Comparison of ENCODE assay signal across 10 mouse cellular contexts in the genomic region with DNA sequence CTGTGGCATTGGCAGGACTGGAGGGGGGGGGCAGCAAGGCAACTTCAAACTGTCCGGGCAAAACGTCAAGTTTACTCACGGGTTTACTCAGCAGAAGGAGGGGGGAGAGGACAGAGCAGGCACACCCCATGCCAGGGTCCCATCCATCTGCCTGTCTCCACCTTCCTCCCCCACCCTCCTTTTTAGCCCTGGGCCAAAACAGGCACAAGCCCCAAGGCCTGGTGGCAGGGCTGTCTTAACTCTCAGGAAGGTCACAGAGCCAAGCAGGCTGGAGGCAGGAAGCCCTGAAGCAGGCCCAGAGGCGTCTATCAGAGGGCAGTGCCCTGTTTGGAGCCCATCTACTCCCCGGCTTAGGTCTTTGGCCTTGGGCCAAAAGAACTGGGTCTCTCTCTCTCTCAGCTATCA. TPM values are rescaled to one million over a fixed set of nuclear protein-coding genes. Genes with fewer than 3 reads are reported as not detected.
DNase-seq lines count a peak whose midpoint lies in the region; ATAC-seq and TF ChIP-seq lines count a peak whose summit lies in the region.
"Had no signal": no experiment of that assay in that cellular context is flagged by ENCODE, and none has a peak within 500 bp of the region (broad histone marks: within the 10 kb centered on the region; RNA-seq: fewer than 3 reads in every experiment).

No protein-coding gene starts in this region.

- no peak for ATAC-seq in heart, embryonic 13.5 days (ENCODE audit: extremely low read depth, insufficient number of reproducible peaks, low FRiP score, low TSS enrichment)
- no peak for ATAC-seq in liver, postnatal 0 days
- ATAC-seq: Patski had no signal

- no peak for TF ChIP-seq EP300 in liver, postnatal 0 days (IDR thresholded peaks at IDR 0.05; ENCODE audit: low read depth)

- intact Hi-C loops in left cerebral cortex, postnatal 25 days (cut with DNase I): no loop called here

- H3K9ac ChIP-seq in heart, embryonic 13.5 days: 0 out of 2 replicates have a peak overlapping the region, but pooled peaks have one; percentile 92
- H3K9ac ChIP-seq in liver, postnatal 0 days (replicated peaks): peak overlapping the region; percentile 82
- H3K9ac ChIP-seq: hindbrain, embryonic 15.5 days had no signal

- H3K4me2 ChIP-seq in heart, embryonic 13.5 days: peak overlapping the region; percentile 97
- H3K4me2 ChIP-seq in liver, postnatal 0 days (ENCODE audit: low read depth, low read length): peak overlapping the region; percentile 100

- H3K36me3 ChIP-seq in heart, embryonic 13.5 days: no peaks in the 10 kb centered on the region
- H3K36me3 ChIP-seq in liver, postnatal 0 days (replicated peaks; ENCODE audit: insufficient read depth, low read length): 0 out of 2 replicates have a peak, but pooled peaks cover 4% of the 10 kb centered on the region
- H3K36me3 ChIP-seq: hindbrain, embryonic 15.5 days had no signal

- H3K27me3 ChIP-seq in heart, embryonic 13.5 days (replicated peaks): no peaks in the 10 kb centered on the region
- H3K27me3 ChIP-seq in liver, postnatal 0 days (ENCODE audit: insufficient read depth, low read length): peaks cover 12% of the 10 kb centered on the region
- H3K27me3 ChIP-seq: Patski had no signal

- H3K9me3 ChIP-seq in heart, embryonic 13.5 days: no peaks in the 10 kb centered on the region
- H3K9me3 ChIP-seq in liver, postnatal 0 days (ENCODE audit: low read length): no peaks in the 10 kb centered on the region
- H3K9me3 ChIP-seq: hindbrain, embryonic 15.5 days had no signal

- H3K4me3 ChIP-seq in heart, embryonic 13.5 days: no peak overlapping the region
- peak overlapping the region; percentile 78 for H3K4me3 ChIP-seq in liver, postnatal 0 days (ENCODE audit: low read depth, low read length)

- TF ChIP-seq CTCF in liver, postnatal 0 days (IDR thresholded peaks at IDR 0.05; ENCODE audit: low read depth): no peak

- peaks cover 52% of the 10 kb centered on the region for H3K4me1 ChIP-seq in heart, embryonic 13.5 days
- H3K4me1 ChIP-seq in liver, postnatal 0 days (ENCODE audit: insufficient read depth): peaks cover 56% of the 10 kb centered on the region

- WGBS in heart, embryonic 13.5 days: 48% methylated on average over 5 of the region's 5 CpGs
- WGBS in liver, postnatal 0 days (ENCODE audit: insufficient replicate concordance): 28% methylated on average over 5 of the region's 5 CpGs

- DNase-seq in gastrocnemius, adult 8-10 months (ENCODE audit: low spot score in 2 of 2): peak; percentile 47 to 65
- DNase-seq in gastrocnemius, postnatal 10 days: no peak
- DNase-seq in 3134 (ENCODE audit: extremely low read depth, insufficient read length, low spot score): peak; percentile 77
- peak; percentile 81 to 88 for DNase-seq in adrenal gland, postnatal 36 days
- no peak for DNase-seq in liver, postnatal 0 days
- DNase-seq in embryo, embryonic 10 days (ENCODE audit: low spot score): no peak
- no peak for DNase-seq in left cerebral cortex, postnatal 25 days (ENCODE audit: low spot score in 2 of 2)

- H3K27ac ChIP-seq in heart, embryonic 13.5 days (replicated peaks): peak overlapping the region; percentile 77
- peak overlapping the region; percentile 99 for H3K27ac ChIP-seq in liver, postnatal 0 days (ENCODE audit: low read depth)
- H3K27ac ChIP-seq: hindbrain, embryonic 15.5 days had no signal

RNA-seq across cellular contexts. Expression of a gene that starts 4.5 kb away (rescaled TPM):
- total RNA-seq in gastrocnemius, adult 8-10 months (2022): 10 to 100 TPM; 24.0 to 29.5 (median 27.7) TPM
- total RNA-seq in gastrocnemius, postnatal 10 days (2021): 10 to 100 TPM; 19.1 to 21.8 TPM
- 10 to 100 TPM; 71.9 to 85.2 TPM for total RNA-seq in adrenal gland, postnatal 36 days (2021)
- polyA plus RNA-seq in heart, embryonic 13.5 days (2015; fragmentation: Nextera tagmentation; extraction: Ambion mirVana): 1.9 and 2.1 TPM in 2 replicates
- polyA plus RNA-seq in liver, postnatal 0 days (2015; fragmentation: Nextera tagmentation; extraction: Ambion mirVana): 4.1 and 4.7 TPM in 2 replicates
- 10 to 100 TPM; 11.9 to 14.8 TPM for total RNA-seq in left cerebral cortex, postnatal 25 days (2021)

RNA-seq across cellular contexts. Expression of a gene that starts 12.5 kb away (rescaled TPM):
- 1 to 10 TPM in 1 of 4 experiments, not detected in 3; 2.8 TPM for total RNA-seq in gastrocnemius, adult 8-10 months (2022)
- total RNA-seq in gastrocnemius, postnatal 10 days (2021): under 1 TPM; 0.59 to 0.73 TPM
- 1 to 10 TPM in 1 of 2 experiments, under 1 TPM in 1; 0.40 to 1.3 TPM for total RNA-seq in adrenal gland, postnatal 36 days (2021)
- polyA plus RNA-seq in heart, embryonic 13.5 days (2015; fragmentation: Nextera tagmentation; extraction: Ambion mirVana): 0.75 TPM in 1 of 2 replicates, not detected in the other
- polyA plus RNA-seq in liver, postnatal 0 days (2015; fragmentation: Nextera tagmentation; extraction: Ambion mirVana): not detected in 2 replicates
- 1 to 10 TPM in 1 of 2 experiments, not detected in 1; 3.0 TPM for total RNA-seq in left cerebral cortex, postnatal 25 days (2021)
- polyA plus RNA-seq: Patski had no signal

RNA-seq across cellular contexts. Expression of a gene that starts 21.6 kb away (rescaled TPM):
- 10 to 100 TPM; 37.8 to 46.1 (median 41.6) TPM for total RNA-seq in gastrocnemius, adult 8-10 months (2022)
- total RNA-seq in gastrocnemius, postnatal 10 days (2021): 10 to 100 TPM; 25.8 to 29.5 TPM
- total RNA-seq in adrenal gland, postnatal 36 days (2021): 10 to 100 TPM; 23.3 to 30.0 TPM
- 30.3 and 32.0 TPM in 2 replicates for polyA plus RNA-seq in heart, embryonic 13.5 days (2015; fragmentation: Nextera tagmentation; extraction: Ambion mirVana)
- polyA plus RNA-seq in liver, postnatal 0 days (2015; fragmentation: Nextera tagmentation; extraction: Ambion mirVana): 18.8 and 20.0 TPM in 2 replicates
- total RNA-seq in left cerebral cortex, postnatal 25 days (2021): 10 to 100 TPM; 32.6 to 32.9 TPM

RNA-seq across cellular contexts. Expression of a gene that starts 25.1 kb away (rescaled TPM):
- total RNA-seq in gastrocnemius, adult 8-10 months (2022): not detected
- under 1 TPM; 0.12 to 0.14 TPM for total RNA-seq in gastrocnemius, postnatal 10 days (2021)
- under 1 TPM in 1 of 2 experiments, not detected in 1; 0.56 TPM for total RNA-seq in adrenal gland, postnatal 36 days (2021)
- 0.09 and 0.10 TPM in 2 replicates for polyA plus RNA-seq in heart, embryonic 13.5 days (2015; fragmentation: Nextera tagmentation; extraction: Ambion mirVana)
- polyA plus RNA-seq in liver, postnatal 0 days (2015; fragmentation: Nextera tagmentation; extraction: Ambion mirVana): 0.13 and 0.15 TPM in 2 replicates
- not detected for total RNA-seq in left cerebral cortex, postnatal 25 days (2021)

RNA-seq across cellular contexts. Expression of a gene that starts 28.1 kb away (rescaled TPM):
- 1 to 10 TPM; 2.3 to 3.4 (median 2.6) TPM for total RNA-seq in gastrocnemius, adult 8-10 months (2022)
- 10 to 100 TPM; 19.7 to 22.3 TPM for total RNA-seq in gastrocnemius, postnatal 10 days (2021)
- 10 to 100 TPM; 25.1 to 36.1 TPM for total RNA-seq in adrenal gland, postnatal 36 days (2021)
- 339 and 400 TPM in 2 replicates for polyA plus RNA-seq in heart, embryonic 13.5 days (2015; fragmentation: Nextera tagmentation; extraction: Ambion mirVana)
- polyA plus RNA-seq in liver, postnatal 0 days (2015; fragmentation: Nextera tagmentation; extraction: Ambion mirVana): 130 and 141 TPM in 2 replicates
- 1 to 10 TPM; 1.9 to 3.1 TPM for total RNA-seq in left cerebral cortex, postnatal 25 days (2021)

Comparison
In these comparisons a context has a peak if more than half of its experiments do, and no peak if none do; other contexts are left out.
1. DNase-seq: peak in gastrocnemius, adult 8-10 months (2 of 2), 3134 (single experiment) and adrenal gland, postnatal 36 days (2 of 2); none in gastrocnemius, postnatal 10 days (single experiment), liver, postnatal 0 days (single experiment), embryo, embryonic 10 days (single experiment) and left cerebral cortex, postnatal 25 days (0 of 2).